Mouse (Mus musculus): ENCODE data around the gene Ttc23. TPM values are rescaled to one million over a fixed set of nuclear protein-coding genes. Genes with fewer than 3 reads are reported as not detected.

Ttc23 gene
- polyA plus RNA-seq, 1 experiment from 2014 or later: 18.7 TPM

GRCm38 (mm10) chr7:67622151-67622550, 25.1 kb upstream of the Ttc23 start:
- no peak overlapping the region for H3K9ac ChIP-seq
- no peaks in the 10 kb centered on the region for H3K9me3 ChIP-seq (replicated peaks)
- 68% methylated on average over 3 of the region's 3 CpGs for WGBS
- H3K4me3 ChIP-seq: no peak overlapping the region
- no peaks in the 10 kb centered on the region for H3K4me1 ChIP-seq
- no peaks in the 10 kb centered on the region for H3K27me3 ChIP-seq
- peaks cover 2% of the 10 kb centered on the region; the same call in 1 of the 2 replicates for H3K36me3 ChIP-seq (ENCODE audit: poor library complexity, severe bottlenecking)
- H3K27ac ChIP-seq: no peak overlapping the region
- H3K4me2 ChIP-seq: no peak overlapping the region
- ATAC-seq: no peak

- WGBS: 92% methylated on average over 5 of the region's 5 CpGs
- no peak for ATAC-seq
- peaks cover 2% of the 10 kb centered on the region; the same call in 1 of the 2 replicates for H3K36me3 ChIP-seq (ENCODE audit: poor library complexity, severe bottlenecking)
- H3K27ac ChIP-seq: no peak overlapping the region
- H3K4me2 ChIP-seq: no peak overlapping the region
- H3K27me3 ChIP-seq: no peaks in the 10 kb centered on the region
- H3K9ac ChIP-seq: no peak overlapping the region
- H3K4me1 ChIP-seq: no peaks in the 10 kb centered on the region
- H3K4me3 ChIP-seq: no peak overlapping the region
- H3K9me3 ChIP-seq (replicated peaks): no peaks in the 10 kb centered on the region
Observed at GRCm38 (mm10) chr7:67626671-67627070, 20.5 kb upstream of the Ttc23 start.

- no peak overlapping the region for H3K9ac ChIP-seq
- H3K4me3 ChIP-seq: no peak overlapping the region
- H3K27ac ChIP-seq: no peak overlapping the region
- H3K9me3 ChIP-seq (replicated peaks): peaks cover 3% of the 10 kb centered on the region; the same call in 1 of the 2 replicates
- no peak for ATAC-seq
- 44% methylated on average over 5 of the region's 5 CpGs for WGBS
- H3K27me3 ChIP-seq: no peaks in the 10 kb centered on the region
- no peak overlapping the region for H3K4me2 ChIP-seq
- no peaks in the 10 kb centered on the region for H3K4me1 ChIP-seq
- H3K36me3 ChIP-seq (ENCODE audit: poor library complexity, severe bottlenecking): peaks cover 2% of the 10 kb centered on the region; the same call in 1 of the 2 replicates
Observed at GRCm38 (mm10) chr7:67629681-67630080, 17.5 kb upstream of the Ttc23 start.

GRCm38 (mm10) chr7:67630817-67631216, 16.4 kb upstream of the Ttc23 start:
- H3K4me3 ChIP-seq: no peak overlapping the region
- no peak overlapping the region for H3K27ac ChIP-seq
- H3K36me3 ChIP-seq (ENCODE audit: poor library complexity, severe bottlenecking): peaks cover 3% of the 10 kb centered on the region; the same call in 1 of the 2 replicates
- peak; percentile 77 for ATAC-seq
- H3K9me3 ChIP-seq (replicated peaks): peaks cover 3% of the 10 kb centered on the region; the same call in 1 of the 2 replicates
- no peak overlapping the region for H3K4me2 ChIP-seq
- H3K27me3 ChIP-seq: no peaks in the 10 kb centered on the region
- H3K4me1 ChIP-seq: no peaks in the 10 kb centered on the region
- no peak overlapping the region for H3K9ac ChIP-seq
- WGBS: 18% methylated on average over 2 of the region's 2 CpGs

- ATAC-seq: no peak
- H3K9ac ChIP-seq: no peak overlapping the region
- no peak overlapping the region for H3K4me2 ChIP-seq
- no peak overlapping the region for H3K4me3 ChIP-seq
- H3K9me3 ChIP-seq (replicated peaks): peaks cover 3% of the 10 kb centered on the region; the same call in 1 of the 2 replicates
- peaks cover 5% of the 10 kb centered on the region; the same call in 1 of the 2 replicates for H3K36me3 ChIP-seq (ENCODE audit: poor library complexity, severe bottlenecking)
- H3K4me1 ChIP-seq: no peaks in the 10 kb centered on the region
- no peaks in the 10 kb centered on the region for H3K27me3 ChIP-seq
- no peak overlapping the region for H3K27ac ChIP-seq
- WGBS: 90% methylated on average over 5 of the region's 5 CpGs
Observed at GRCm38 (mm10) chr7:67632380-67632779, 14.8 kb upstream of the Ttc23 start.

- no peak overlapping the region for H3K27ac ChIP-seq
- H3K4me3 ChIP-seq: no peak overlapping the region
- 97% methylated on average over 3 of the region's 3 CpGs for WGBS
- no peak overlapping the region for H3K4me2 ChIP-seq
- no peaks in the 10 kb centered on the region for H3K27me3 ChIP-seq
- H3K9me3 ChIP-seq (replicated peaks): peaks cover 3% of the 10 kb centered on the region; the same call in 1 of the 2 replicates
- H3K9ac ChIP-seq: no peak overlapping the region
- H3K36me3 ChIP-seq (ENCODE audit: poor library complexity, severe bottlenecking): peaks cover 5% of the 10 kb centered on the region; the same call in 1 of the 2 replicates
- no peaks in the 10 kb centered on the region for H3K4me1 ChIP-seq
- no peak for ATAC-seq
Observed at GRCm38 (mm10) chr7:67634210-67634609, 13.0 kb upstream of the Ttc23 start.

GRCm38 (mm10) chr7:67636161-67636560, 11.0 kb upstream of the Ttc23 start:
- H3K9me3 ChIP-seq (replicated peaks): peaks cover 3% of the 10 kb centered on the region; the same call in 1 of the 2 replicates
- peaks cover 14% of the 10 kb centered on the region; the same call in 1 of the 2 replicates for H3K36me3 ChIP-seq (ENCODE audit: poor library complexity, severe bottlenecking)
- H3K27ac ChIP-seq: no peak overlapping the region
- H3K27me3 ChIP-seq: no peaks in the 10 kb centered on the region
- 71% methylated on average over 2 of the region's 2 CpGs for WGBS
- H3K4me2 ChIP-seq: no peak overlapping the region
- no peaks in the 10 kb centered on the region for H3K4me1 ChIP-seq
- no peak for ATAC-seq
- H3K4me3 ChIP-seq: no peak overlapping the region
- H3K9ac ChIP-seq: no peak overlapping the region

GRCm38 (mm10) chr7:67639006-67639405, 8.2 kb upstream of the Ttc23 start:
- Histone ChIP-seq H3K36me3 (ENCODE audit: poor library complexity, severe bottlenecking) (peaks cover 14% of the 10 kb centered on the region; the same call in 1 of the 2 replicates), H3K27me3 (no peaks in the 10 kb centered on the region), H3K4me2 (no peak overlapping the region), H3K4me3 (no peak overlapping the region), H3K4me1 (peaks cover 11% of the 10 kb centered on the region; the same call in 1 of the 2 replicates), H3K9me3 (replicated peaks) (no peaks in the 10 kb centered on the region), H3K27ac (no peak overlapping the region), H3K9ac (no peak overlapping the region)
- WGBS: 68% methylated on average over 3 of the region's 3 CpGs
- no peak for ATAC-seq

GRCm38 (mm10) chr7:67642955-67643354, 4.3 kb upstream of the Ttc23 start:
- Histone ChIP-seq H3K4me2 (no peak overlapping the region), H3K27me3 (no peaks in the 10 kb centered on the region), H3K4me3 (no peak overlapping the region), H3K9ac (no peak overlapping the region), H3K9me3 (replicated peaks) (no peaks in the 10 kb centered on the region), H3K27ac (no peak overlapping the region), H3K4me1 (peaks cover 34% of the 10 kb centered on the region), H3K36me3 (ENCODE audit: poor library complexity, severe bottlenecking) (0 out of 2 replicates have a peak, but pooled peaks cover 10% of the 10 kb centered on the region)
- ATAC-seq: no peak
- 92% methylated on average over 9 of the region's 9 CpGs for WGBS

GRCm38 (mm10) chr7:67644291-67644690, 2.9 kb upstream of the Ttc23 start:
- 40% methylated on average over 8 of the region's 8 CpGs for WGBS

GRCm38 (mm10) chr7:67644833-67645680, 2.2 kb upstream of the Ttc23 start, which contains the start of gene Lrrc28:
Gene Lrrc28 (minus strand): TSS chr7:67645268.
- ATAC-seq: peak; percentile 100
- under 1% methylated on average over 55 of the region's 55 CpGs for WGBS
- no peaks in the 10 kb centered on the region for H3K9me3 ChIP-seq (replicated peaks)
- peaks cover 51% of the 10 kb centered on the region for H3K4me1 ChIP-seq
- H3K4me2 ChIP-seq: peak within 1 kb of the TSS; percentile 85
- peak within 1 kb of the TSS; percentile 86 for H3K9ac ChIP-seq
- H3K27ac ChIP-seq: peak within 1 kb of the TSS; percentile 91
- H3K27me3 ChIP-seq: no peaks in the 10 kb centered on the region
- 0 out of 2 replicates have a peak, but pooled peaks cover 10% of the 10 kb centered on the region for H3K36me3 ChIP-seq (ENCODE audit: poor library complexity, severe bottlenecking)
- H3K4me3 ChIP-seq: peak within 1 kb of the TSS; percentile 82

More at GRCm38 (mm10) chr7:67644291-67644690, 2.9 kb upstream of the Ttc23 start:
- H3K27me3 ChIP-seq: no peaks in the 10 kb centered on the region
- no peak overlapping the region for H3K27ac ChIP-seq
- H3K9me3 ChIP-seq (replicated peaks): no peaks in the 10 kb centered on the region
- no peak for ATAC-seq
- peak overlapping the region; percentile 61 for H3K4me2 ChIP-seq
- H3K4me3 ChIP-seq: peak overlapping the region; percentile 82
- peaks cover 45% of the 10 kb centered on the region for H3K4me1 ChIP-seq
- H3K9ac ChIP-seq: peak overlapping the region; percentile 80
- H3K36me3 ChIP-seq (ENCODE audit: poor library complexity, severe bottlenecking): 0 out of 2 replicates have a peak, but pooled peaks cover 10% of the 10 kb centered on the region

GRCm38 (mm10) chr7:67645681-67646014, 1.6 kb upstream of the Ttc23 start:
- no peaks in the 10 kb centered on the region for H3K27me3 ChIP-seq
- H3K27ac ChIP-seq: peak overlapping the region; percentile 91
- ATAC-seq: no peak
- H3K4me2 ChIP-seq: peak overlapping the region; percentile 85
- 0 out of 2 replicates have a peak, but pooled peaks cover 4% of the 10 kb centered on the region for H3K36me3 ChIP-seq (ENCODE audit: poor library complexity, severe bottlenecking)
- peak overlapping the region; percentile 82 for H3K4me3 ChIP-seq
- peaks cover 55% of the 10 kb centered on the region for H3K4me1 ChIP-seq
- no peaks in the 10 kb centered on the region for H3K9me3 ChIP-seq (replicated peaks)
- H3K9ac ChIP-seq: peak overlapping the region; percentile 86
- under 1% methylated on average over 15 of the region's 15 CpGs for WGBS

Data from forebrain, embryonic 13.5 days (tissue).